ENCODE assay signal across 1 mouse cellular context in the genomic region with DNA sequence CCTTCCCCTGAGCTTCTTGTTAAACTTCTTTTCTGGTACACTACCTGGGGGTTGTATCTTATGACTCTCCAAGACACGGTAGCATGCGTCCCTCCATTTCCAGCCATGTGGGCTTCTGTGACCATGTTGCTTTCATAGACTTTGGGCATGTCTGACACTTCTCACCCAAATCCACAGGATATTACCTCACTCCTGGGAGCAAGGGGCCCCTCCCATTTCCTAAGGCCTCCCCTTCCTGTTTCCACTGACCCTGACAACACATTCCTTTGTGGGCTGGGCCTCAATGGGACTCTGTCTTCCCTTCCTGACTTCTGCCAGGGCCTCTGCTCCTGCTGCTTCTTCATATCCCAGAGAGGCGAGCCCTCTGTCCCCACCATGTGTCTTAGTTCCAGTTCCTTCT.
TF ChIP-seq lines count a peak whose summit lies in the region.

No protein-coding gene starts in this region.

TF ChIP-seq in myocyte, 11 proteins besides CTCF, POLR2A, EP300 and RAD21 (continued from another document):
- TF ChIP-seq MAX (IDR thresholded peaks at IDR 0.05; ENCODE audit: low read depth), result no peak
